Mouse (Mus musculus) stomach, embryonic 14.5 days (tissue): Measurements from ENCODE around the gene Lime1. TPM values are rescaled to one million over a fixed set of nuclear protein-coding genes. Genes with fewer than 3 reads are reported as not detected.

Source experiments
- ATAC-seq: fragments of 200-750 bp; cut with Nextera tagmentation; 2 replicates; pipeline ENCODE4 v1.8.0; 2017; ENCODE audit warnings: low read depth, moderate TSS enrichment; ENCODE audit not compliant: insufficient number of reproducible peaks, insufficient read depth, low FRiP score
- H3K27ac ChIP-seq: fragments of 300-500 bp; sonication (generic); 2 replicates; pipeline ENCODE4 v1.5.1; 2014; ENCODE audit warnings: mild to moderate bottlenecking, low read length, moderate library complexity, mixed read lengths
- H3K27me3 ChIP-seq: fragments of 300-500 bp; sonication (generic); 2 replicates; pipeline ENCODE4 v1.6.1; 2014; ENCODE audit warnings: low read length, control low read depth, mixed read lengths; ENCODE audit not compliant: control insufficient read depth, insufficient read depth
- H3K36me3 ChIP-seq: fragments of 300-500 bp; sonication (generic); 2 replicates; pipeline ENCODE4 v1.6.1; 2014; ENCODE audit warnings: mild to moderate bottlenecking, control low read depth, low read length, moderate library complexity, mixed read lengths; ENCODE audit not compliant: control insufficient read depth, insufficient read depth
- H3K4me1 ChIP-seq: fragments of 300-500 bp; sonication (generic); 2 replicates; pipeline ENCODE4 v1.6.1; 2014; ENCODE audit warnings: low read length, control low read depth, mixed read lengths; ENCODE audit not compliant: control insufficient read depth, insufficient read depth
- H3K4me2 ChIP-seq: fragments of 300-500 bp; sonication (generic); replicated peaks from 2 replicates; pipeline ENCODE4 v1.6.1; 2014; ENCODE audit warnings: low read depth, low read length, control low read depth
- H3K4me3 ChIP-seq: fragments of 300-500 bp; sonication (generic); 2 replicates; pipeline ENCODE4 v1.5.1; 2014; ENCODE audit warnings: low read depth, low read length, control low read depth
- H3K9ac ChIP-seq: fragments of 300-500 bp; sonication (generic); replicated peaks from 2 replicates; pipeline ENCODE4 v1.6.1; 2014; ENCODE audit warnings: low read depth, mild to moderate bottlenecking, control low read depth, low read length, moderate library complexity, mixed read lengths
- H3K9me3 ChIP-seq: fragments of 300-500 bp; sonication (generic); 2 replicates; pipeline ENCODE4 v1.6.1; 2016; ENCODE audit warnings: low read depth, low read length, control low read depth; ENCODE audit not compliant: control insufficient read depth
- WGBS: fragments of 180-500 bp; shearing (Covaris S2); extraction: QIAGEN DNeasy Blood & Tissue Kit; methylation state at CpG from one replicate; pipeline ENCODE4 v1.1.7; 2014; 5-methylcytosine and 5-hydroxymethylcytosine counted together
- polyA plus RNA-seq: library from polyadenylated mRNA; unstranded; fragments of >200 nt; fragmentation: Nextera tagmentation; extraction: Ambion mirVana; gene quantifications from 2 replicates; pipeline ENCODE4 v1.2.1, GENCODE M21; 2014

Lime1 gene
- polyA plus RNA-seq, result 18.3 and 20.8 TPM in 2 replicates

DNA sequence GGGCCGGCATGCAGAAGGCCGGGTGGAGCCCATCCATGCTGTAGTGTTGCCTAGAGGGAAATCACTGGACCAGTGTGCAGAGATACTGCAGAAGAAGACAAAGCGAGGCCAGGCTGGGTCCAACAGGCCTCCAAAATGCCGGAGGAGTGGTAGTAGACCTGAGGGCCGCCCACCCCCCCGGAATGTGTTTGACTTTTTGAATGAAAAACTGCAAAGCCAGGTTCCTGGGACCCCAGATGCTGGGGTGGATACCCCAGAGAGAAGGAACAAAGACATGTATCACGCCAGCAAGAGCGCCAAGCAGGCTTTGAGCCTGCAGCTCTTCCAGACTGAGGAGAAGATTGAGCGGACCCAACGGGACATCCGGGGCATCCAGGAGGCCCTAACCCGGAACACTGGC is at the start of gene Lime1:
Lime1 (plus strand) TSS at position 301 of the 400 bp plus-strand sequence.
- no peak within 1 kb of the TSS for H3K9ac ChIP-seq
- ATAC-seq, result no peak
- H3K27me3 ChIP-seq, result no peaks in the 10 kb centered on the region
- no peaks in the 10 kb centered on the region for H3K9me3 ChIP-seq
- H3K36me3 ChIP-seq, result peaks cover 46% of the 10 kb centered on the region
- H3K27ac ChIP-seq, result no peak within 1 kb of the TSS
- no peak within 1 kb of the TSS for H3K4me3 ChIP-seq
- no peaks in the 10 kb centered on the region for H3K4me1 ChIP-seq
- no peak within 1 kb of the TSS for H3K4me2 ChIP-seq
- WGBS, result 93% methylated on average over 12 of the region's 12 CpGs

DNA sequence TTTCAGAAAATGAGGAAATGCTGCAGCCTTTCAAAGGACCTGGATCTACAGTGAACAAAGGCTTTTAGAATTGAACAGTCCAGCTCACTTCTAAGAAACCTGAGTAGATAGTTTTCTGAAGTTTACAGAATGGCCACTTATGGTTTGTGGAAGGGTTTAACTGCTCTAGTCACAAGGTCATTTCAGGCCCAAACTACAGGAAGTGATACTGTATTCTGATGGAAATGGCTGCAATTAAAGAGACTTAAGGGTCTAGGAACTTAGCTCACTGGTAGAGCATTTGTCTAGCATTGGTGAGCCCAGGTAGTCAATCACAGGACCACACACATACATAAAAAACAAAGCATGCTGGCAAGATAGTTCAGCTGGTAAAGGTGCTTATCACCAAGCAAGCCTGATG is 47.3 kb upstream of the Lime1 start:
- no peak overlapping the region for H3K4me2 ChIP-seq
- H3K4me3 ChIP-seq, result no peak overlapping the region
- ATAC-seq, result no peak
- H3K27me3 ChIP-seq, result no peaks in the 10 kb centered on the region
- H3K36me3 ChIP-seq, result peaks cover 58% of the 10 kb centered on the region
- H3K4me1 ChIP-seq, result no peaks in the 10 kb centered on the region
- no peak overlapping the region for H3K9ac ChIP-seq
- H3K27ac ChIP-seq, result no peak overlapping the region
- no peaks in the 10 kb centered on the region for H3K9me3 ChIP-seq

DNA sequence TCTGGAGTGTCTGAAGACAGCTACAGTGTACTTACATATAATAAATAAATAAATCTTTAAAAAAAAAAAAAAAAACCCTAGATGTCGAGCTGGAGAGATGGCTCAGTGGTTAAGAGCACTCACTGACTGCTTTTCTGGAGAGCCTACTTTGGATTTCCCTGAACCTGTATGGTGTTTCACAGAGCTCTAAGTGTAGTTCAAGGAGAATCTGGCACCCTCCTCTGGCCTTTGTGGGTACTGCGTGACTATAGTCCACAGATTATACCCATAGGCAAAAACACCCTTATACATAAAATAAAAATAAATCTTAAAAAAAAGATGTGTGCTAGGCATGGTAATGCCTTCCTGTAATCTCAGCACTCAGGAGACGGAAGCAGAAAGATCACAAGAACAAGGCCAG is 45.9 kb upstream of the Lime1 start:
- Histone ChIP-seq H3K4me2 (no peak overlapping the region), H3K27ac (no peak overlapping the region), H3K4me1 (no peaks in the 10 kb centered on the region), H3K4me3 (no peak overlapping the region), H3K27me3 (no peaks in the 10 kb centered on the region), H3K36me3 (peaks cover 50% of the 10 kb centered on the region), H3K9me3 (no peaks in the 10 kb centered on the region), H3K9ac (no peak overlapping the region)
- WGBS, result 68% methylated on average over 3 of the region's 3 CpGs
- no peak for ATAC-seq

DNA sequence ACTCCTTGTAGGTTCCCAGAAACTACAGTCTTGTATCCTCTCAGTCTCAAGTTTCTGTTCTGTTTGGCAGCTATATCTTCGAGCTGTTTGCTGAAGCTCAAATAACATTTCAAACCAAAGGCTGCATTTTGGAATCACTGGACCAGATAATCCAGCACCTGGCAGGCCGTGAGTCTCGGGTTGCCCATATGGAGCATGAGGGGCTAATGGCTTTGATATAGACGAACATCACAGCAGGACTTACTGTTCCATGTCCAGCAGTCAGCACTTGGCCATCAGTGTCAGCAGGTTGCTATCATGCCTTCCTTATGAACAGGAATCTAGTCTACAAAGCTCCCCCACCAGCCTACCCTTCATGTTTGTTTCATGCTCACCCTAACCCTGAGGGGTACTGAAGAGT is 39.5 kb upstream of the Lime1 start:
- H3K4me2 ChIP-seq, result no peak overlapping the region
- no peaks in the 10 kb centered on the region for H3K4me1 ChIP-seq
- no peaks in the 10 kb centered on the region for H3K27me3 ChIP-seq
- H3K9ac ChIP-seq, result no peak overlapping the region
- ATAC-seq, result no peak
- H3K4me3 ChIP-seq, result no peak overlapping the region
- H3K36me3 ChIP-seq, result peaks cover 51% of the 10 kb centered on the region
- WGBS, result 88% methylated on average over 4 of the region's 4 CpGs
- no peaks in the 10 kb centered on the region for H3K9me3 ChIP-seq
- no peak overlapping the region for H3K27ac ChIP-seq

DNA sequence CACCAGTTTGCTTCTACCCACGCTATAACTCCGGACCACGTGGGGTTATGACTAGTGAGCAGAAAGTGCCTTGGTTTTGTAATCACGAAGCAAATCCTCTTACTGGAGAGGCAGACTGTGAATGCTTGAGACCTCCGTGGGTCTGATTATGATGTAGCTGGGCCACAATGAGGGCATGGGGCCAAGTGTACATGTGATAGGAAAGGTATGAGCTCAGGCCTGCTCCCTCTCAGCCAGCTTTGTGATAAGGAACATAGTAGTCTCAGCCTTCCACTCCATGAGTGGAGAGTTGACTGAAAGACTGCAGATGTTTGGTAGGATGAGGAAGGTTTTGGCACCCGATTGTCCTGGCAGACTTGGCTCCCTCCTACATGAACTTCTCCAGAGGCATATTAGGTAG is 37.1 kb upstream of the Lime1 start:
- WGBS, result 91% methylated on average over 6 of the region's 6 CpGs
- Histone ChIP-seq H3K36me3 (peaks cover 47% of the 10 kb centered on the region), H3K4me3 (no peak overlapping the region), H3K9ac (no peak overlapping the region), H3K27me3 (no peaks in the 10 kb centered on the region), H3K4me1 (no peaks in the 10 kb centered on the region), H3K4me2 (no peak overlapping the region), H3K9me3 (no peaks in the 10 kb centered on the region), H3K27ac (no peak overlapping the region)
- ATAC-seq, result no peak

DNA sequence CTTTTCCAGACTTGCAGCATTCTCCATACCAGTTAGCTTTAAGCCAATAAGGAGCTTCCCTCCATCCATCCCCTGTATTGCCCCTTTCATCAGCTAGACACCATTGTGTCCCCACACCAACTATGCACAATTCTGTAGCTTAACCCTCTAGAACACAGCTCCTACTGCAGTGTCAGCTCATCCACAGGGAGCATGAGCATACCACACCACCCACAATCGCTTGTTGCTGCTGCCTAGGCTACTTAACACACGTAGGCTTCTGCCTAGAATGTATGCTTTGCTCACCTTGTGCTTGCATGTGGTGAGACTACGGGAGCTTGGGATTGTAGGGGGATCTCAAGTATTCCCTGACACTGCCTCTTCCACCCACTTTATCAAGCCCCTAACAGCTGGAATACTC is 23.1 kb upstream of the Lime1 start:
- Histone ChIP-seq H3K27me3 (no peaks in the 10 kb centered on the region), H3K4me3 (no peak overlapping the region), H3K36me3 (peaks cover 77% of the 10 kb centered on the region), H3K4me2 (no peak overlapping the region), H3K27ac (no peak overlapping the region), H3K9me3 (no peaks in the 10 kb centered on the region), H3K4me1 (no peaks in the 10 kb centered on the region), H3K9ac (no peak overlapping the region)
- 69% methylated on average over 3 of the region's 3 CpGs for WGBS
- ATAC-seq, result no peak

DNA sequence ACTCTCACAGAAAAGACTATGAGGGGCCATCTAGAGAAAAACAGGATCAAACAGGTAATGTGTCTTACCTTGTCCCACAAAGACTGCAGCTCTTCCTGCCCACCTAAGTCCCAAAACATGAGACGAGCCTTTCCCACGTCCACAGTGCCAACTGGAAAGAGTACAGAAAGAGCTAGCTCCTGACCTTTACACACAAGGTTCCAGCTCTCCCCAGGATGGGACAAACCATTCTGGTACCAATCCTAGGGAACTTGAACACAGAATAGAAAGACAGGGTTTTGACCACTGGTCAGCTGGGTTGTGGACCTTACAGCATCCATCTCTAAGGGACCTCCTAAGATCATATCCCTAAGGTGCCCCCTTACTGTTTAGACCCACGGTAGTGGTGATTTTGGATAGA is 15.9 kb upstream of the Lime1 start:
- Histone ChIP-seq H3K27me3 (no peaks in the 10 kb centered on the region), H3K4me2 (peak overlapping the region; percentile 85), H3K4me3 (peak overlapping the region; percentile 89), H3K4me1 (peaks cover 14% of the 10 kb centered on the region), H3K9ac (peak overlapping the region; percentile 83; the same call in 1 of the 2 replicates), H3K36me3 (peaks cover 38% of the 10 kb centered on the region), H3K27ac (no peak overlapping the region), H3K9me3 (no peaks in the 10 kb centered on the region)
- WGBS, result 85% methylated on average over 3 of the region's 3 CpGs
- no peak for ATAC-seq

DNA sequence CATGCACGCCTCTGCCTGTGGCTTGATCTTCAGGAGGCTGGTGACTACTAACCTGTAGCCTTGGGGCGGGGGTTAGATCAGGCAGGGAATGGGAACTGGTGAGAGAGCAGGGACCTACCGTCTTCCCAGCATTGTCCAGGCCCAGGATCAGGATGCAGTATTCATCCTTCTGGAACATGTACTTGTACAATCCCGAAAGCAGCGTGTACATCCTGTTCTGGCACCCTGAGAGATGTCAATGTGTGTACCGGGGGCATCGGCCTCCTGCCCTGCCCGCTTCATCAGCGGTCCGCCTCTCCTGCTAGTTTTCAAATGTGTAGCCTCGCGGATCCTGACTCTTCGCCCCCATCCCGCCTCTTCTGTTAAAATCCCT is 15.4 kb upstream of the Lime1 start:
- Histone ChIP-seq H3K27ac (peak overlapping the region; percentile 89; the same call in 1 of the 2 replicates), H3K4me3 (peak overlapping the region; percentile 89), H3K4me2 (peak overlapping the region; percentile 85), H3K4me1 (peaks cover 14% of the 10 kb centered on the region), H3K27me3 (no peaks in the 10 kb centered on the region), H3K9me3 (no peaks in the 10 kb centered on the region), H3K36me3 (peaks cover 38% of the 10 kb centered on the region), H3K9ac (peak overlapping the region; percentile 83)
- 12% methylated on average over 14 of the region's 14 CpGs for WGBS
- ATAC-seq, result peak; percentile 3; the same call in 1 of the 2 replicates

DNA sequence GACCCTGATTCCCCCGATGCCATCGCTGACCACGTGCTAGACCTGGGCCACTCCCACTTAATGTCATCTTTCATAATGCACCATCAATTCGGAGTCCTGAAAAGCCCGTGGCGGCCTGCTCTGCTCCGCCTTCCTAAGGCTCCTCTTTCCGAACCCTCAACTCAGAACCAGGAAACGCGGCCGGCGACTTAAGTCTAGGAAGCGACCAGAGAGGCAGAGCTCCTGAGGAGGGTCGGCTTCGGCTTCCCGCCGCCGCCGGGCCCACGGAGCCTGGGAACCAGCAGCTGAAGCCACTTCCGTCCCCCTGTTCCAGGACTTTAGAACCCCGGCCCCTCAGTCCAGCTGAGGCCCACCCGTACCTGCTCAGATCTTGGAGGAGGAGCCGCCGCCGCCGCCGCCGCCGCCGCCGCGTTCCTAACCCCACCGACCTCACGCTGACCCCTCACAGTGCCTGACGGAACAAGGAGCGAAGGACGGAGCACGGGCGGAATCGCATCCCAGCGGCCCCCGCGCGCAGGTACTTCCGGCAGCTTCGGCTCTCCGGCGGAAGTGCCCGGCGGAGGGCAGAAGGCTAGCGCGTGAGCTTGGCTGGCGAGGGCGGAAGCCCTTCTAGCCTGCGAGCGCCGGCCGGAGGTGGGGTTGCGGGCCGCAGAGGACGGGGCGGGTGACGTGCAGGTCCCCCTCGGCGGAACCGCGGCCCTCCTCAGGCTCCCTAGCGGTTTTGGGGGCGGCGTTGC is 14.8 kb upstream of the Lime1 start, which contains the start of the genes Zgpat and Arfrp1:
Zgpat (plus strand) TSS at position 69 of the 737 bp plus-strand sequence.
Arfrp1 (minus strand) TSS at position 545 of the 737 bp plus-strand sequence.
- peaks cover 14% of the 10 kb centered on the region for H3K4me1 ChIP-seq
- H3K4me2 ChIP-seq, result peak within 1 kb of the TSS; percentile 85
- peak within 1 kb of the TSS; percentile 89 for H3K27ac ChIP-seq
- peak within 1 kb of the TSS; percentile 89 for H3K4me3 ChIP-seq
- WGBS, result under 1% methylated on average over 70 of the region's 71 CpGs
- peak within 1 kb of the TSS; percentile 83 for H3K9ac ChIP-seq
- ATAC-seq, result peak; percentile 89
- no peaks in the 10 kb centered on the region for H3K27me3 ChIP-seq
- no peaks in the 10 kb centered on the region for H3K9me3 ChIP-seq
- H3K36me3 ChIP-seq, result peaks cover 38% of the 10 kb centered on the region
